Mouse (Mus musculus) spleen, postnatal 36 days (tissue): ENCODE data around the gene Kif2c.

Experiments used
- DNase-seq, 2 experiments: peaks; one replicate each; pipeline ENCODE4 v3.0.0; 2022; ENCODE audit warnings: low spot score in 2 of 2, mixed read lengths in 1 of 2

Gene Kif2c

DNA sequence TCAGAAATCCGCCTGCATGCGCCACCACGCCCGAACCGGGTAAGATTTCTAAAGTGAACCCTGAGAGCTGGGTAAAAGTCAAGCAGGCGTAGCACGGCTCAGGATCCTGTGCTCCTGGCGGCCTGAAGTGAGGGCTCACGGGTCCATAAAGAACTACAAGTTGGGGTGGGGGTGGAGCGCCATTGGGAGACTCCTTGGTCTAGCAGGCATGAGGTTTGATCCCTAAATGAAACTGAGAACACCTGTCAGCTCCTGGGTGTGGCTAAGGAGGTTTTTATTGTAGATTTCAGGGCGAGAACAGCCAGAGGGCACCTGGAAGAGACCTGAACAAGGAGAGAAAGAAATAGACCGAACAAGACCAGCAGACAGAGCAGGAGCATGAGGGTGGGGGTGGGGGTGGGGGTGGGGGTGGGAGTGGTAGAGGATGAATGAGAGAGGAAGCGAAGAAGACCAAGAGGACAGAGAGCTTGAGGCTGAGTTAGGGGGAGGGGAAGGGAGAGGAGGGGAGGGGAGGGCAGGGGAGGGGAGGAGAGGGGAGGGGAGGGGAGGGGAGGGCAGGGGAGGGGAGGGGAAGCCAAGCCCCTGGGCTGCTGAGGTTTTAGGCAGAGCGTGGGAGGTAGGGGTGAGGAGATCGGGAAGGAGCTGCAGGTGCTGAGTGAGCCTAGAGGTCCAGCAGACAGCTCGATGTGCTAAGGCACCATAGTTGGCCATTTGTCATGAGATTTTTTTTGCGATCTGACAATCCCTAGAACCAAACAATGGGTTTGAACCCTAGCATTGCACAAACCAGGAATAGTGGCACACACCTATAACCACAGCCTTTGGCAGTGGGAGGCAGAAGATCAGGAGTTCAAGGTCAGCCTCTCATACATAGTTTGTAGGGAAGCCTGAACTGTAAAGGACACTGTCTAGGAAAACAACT is 43.9 kb downstream of the Kif2c start:
- no peak for DNase-seq

DNA sequence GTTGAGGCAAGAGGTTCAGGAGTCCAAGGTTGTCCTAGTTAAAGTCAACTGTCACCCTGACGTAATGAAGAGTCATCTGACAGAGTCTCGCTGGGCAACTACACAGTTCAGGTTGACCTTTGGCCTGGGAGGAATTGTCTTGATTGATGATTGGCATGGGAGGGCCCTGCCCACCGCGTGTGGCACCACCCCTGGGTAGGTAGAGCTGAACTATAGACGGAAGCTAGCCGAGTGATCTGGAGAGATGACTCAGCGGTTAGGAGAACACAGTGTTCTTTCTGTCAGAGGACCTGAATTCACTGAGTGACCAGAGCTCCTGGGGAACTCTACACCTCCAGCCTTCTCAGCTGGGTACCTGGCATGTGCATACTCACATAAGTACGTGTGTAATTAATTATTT is 46.4 kb downstream of the Kif2c start:
- DNase-seq: no peak

DNA sequence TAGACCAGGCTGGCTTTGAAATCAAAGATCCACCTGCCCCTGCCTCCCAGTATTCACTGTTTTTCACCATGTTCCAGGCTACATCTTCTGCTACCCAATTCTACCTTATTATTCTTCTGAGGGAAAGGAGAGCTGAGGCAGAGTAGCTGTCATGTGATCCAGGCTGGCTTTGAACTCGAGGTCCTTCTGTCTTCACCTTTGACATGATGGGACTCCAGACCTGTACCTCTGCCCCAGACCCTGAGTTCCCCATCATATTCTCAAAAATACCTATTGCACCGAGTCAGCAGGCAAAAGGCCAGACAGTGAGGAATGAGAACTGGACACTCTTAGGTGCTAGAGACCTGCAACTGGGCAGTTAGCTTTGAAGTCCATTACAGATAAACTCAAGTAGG is 47.8 kb downstream of the Kif2c start:
- no peak for DNase-seq

DNA sequence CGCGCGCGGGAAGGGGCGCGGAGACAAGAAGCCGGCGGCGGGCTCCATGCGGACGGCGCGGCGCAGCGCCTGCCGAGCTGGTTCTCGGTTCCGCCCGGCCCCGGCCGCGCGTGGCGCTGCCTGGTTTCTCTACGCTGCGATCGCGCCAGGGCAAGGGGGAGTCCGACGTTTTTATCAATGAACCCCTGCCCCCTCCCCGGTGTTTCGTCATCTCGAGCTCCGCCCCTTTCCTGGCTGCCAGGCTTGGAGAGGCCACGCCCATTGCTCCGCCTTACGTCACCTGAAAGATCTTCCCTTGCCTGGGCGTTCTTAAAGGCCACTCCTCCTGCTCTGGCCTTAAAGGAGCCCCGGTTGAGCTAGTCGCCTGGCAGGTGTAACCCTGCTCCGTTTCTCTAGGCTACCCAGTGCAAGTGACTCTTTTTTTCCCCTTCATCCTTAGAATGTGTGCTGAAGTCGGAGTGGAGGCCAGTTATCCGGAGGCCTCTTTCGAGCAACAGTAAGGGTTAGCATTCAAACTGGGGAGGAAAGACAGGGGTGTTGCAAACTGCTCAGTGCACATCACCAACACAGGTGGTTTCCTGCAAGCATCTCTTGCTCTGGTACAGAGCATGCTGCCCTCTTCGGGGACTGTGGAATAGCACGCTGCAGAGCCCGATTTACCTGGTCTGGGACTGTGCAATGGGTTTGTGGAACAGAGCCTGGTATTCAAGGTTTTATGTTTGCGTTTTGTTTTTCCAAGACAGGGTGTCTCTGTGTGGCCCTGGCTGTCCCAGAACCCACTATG is 48.4 kb downstream of the Kif2c start, which contains the start of gene Plk3:
TSS of gene Plk3 (minus strand) at position 147 of the 784 bp plus-strand sequence.
- peak; percentile 97 to 98 for DNase-seq

DNA sequence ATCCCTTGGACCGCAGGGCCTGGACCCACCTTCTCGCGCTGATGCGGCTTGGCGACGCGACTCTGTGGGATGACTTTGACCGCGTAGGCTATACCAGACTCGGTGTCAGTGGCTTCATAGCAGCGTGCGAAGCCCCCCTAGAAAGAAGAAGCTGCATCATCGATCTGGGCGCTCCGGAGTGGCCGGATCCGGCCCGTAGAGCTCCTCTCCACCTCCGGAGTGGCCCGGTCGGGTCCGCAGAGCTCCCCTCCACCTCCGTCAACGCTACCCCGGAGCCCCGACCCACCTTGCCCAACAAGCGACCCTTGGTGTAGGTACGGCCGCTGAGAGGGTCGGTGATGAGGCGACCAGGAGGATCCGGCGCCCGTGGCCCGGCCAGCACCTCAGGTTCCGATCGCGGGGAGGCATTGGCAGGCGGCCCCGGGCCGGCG is 49.1 kb downstream of the Kif2c start:
- no peak for DNase-seq

DNA sequence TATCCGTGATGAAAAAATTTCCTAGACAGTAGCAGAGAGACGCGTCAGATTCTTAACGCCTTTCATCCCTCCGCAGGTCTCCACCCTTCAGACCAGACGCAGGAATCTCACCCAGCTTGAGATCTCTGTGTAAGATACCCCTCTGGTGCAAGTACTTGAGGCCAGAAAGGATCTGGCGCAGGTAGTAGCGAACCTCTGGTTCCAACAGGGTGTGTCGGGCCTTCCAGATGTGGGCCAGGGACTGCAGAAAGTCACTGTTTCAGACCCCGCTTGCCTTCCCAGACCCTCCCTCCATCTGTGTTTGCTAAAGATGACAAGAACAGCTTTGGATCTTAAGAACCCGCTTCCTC is 49.7 kb downstream of the Kif2c start:
- DNase-seq: no peak

DNA sequence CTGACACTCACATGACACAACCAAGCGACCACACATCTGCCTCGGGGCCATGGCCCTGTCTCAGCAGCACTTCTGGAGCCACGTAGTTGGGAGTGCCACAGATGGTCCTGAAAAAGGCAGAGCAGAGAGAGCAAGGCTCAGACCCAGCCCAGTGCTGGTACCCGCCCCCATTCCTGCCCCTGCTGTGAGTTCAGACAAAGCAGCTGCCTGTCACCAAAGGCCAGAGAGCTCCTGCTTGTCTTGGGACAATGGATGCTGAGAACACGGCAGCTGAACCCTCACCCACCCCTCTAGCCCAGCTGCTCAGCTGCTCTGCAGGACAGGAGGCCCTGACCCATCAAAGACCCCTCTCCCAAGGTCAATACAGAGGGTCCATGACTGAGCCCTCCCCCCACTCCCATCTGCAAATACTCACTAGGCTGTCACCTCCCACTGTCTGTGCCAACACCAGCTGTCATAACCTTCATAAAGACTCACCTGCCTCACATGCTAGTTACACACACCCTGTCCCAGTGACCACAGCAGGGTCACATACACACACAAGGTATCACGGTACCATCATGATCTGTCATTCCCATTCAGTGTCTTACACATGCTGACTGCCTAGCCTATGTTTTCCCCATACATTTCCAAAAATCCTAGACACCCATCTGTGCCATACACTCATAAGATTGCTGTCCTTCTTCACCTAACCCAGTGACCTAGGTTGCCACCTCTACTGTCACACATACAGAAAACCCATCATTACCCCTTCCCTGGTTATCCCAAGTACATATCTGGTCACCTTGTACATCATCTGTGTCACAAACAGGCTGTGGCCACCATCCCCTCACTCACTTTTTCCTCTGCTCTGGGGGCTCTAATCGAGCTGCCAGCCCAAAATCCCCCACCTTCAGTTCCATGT is 50.3 kb downstream of the Kif2c start:
- no peak for DNase-seq

DNA sequence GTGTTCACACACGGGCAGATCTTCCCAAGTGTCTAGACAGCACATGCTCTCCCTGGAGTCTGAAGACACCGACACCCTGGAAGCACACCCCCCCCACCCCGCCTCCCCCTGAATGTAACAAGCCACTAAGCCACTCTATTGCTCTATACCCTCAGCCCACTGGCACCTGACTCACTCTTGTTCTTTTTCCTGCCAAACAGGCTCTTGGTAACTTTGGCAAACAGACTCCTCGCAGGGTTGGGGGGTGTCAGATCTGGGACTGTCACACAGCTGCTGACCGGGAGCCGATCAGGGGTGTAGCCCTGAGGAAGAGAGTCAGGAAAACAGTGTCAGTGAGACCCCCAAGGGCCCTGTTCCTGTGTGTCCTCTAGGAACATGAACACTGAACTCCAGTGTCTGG is 51.2 kb downstream of the Kif2c start:
- no peak for DNase-seq

DNA sequence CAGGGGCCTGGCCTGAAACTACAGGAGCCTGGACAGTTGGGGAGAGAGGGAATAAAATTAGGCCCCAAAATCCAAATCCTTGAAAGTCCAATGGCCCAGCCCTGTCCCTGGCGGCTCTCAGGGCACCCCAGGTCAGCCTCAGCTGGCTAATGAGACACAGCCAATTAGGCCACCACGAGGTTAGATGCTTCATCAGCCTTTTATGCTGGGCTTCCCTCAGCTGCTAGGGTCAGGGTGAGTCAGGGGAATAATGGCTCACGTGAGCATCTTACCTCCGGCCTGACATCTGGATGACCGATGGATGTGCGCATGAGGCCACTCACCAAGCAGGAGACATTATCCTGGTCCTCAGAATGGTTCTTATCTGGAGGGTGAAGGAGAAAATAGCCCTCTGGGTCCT is 51.6 kb downstream of the Kif2c start:
- DNase-seq: no peak

DNA sequence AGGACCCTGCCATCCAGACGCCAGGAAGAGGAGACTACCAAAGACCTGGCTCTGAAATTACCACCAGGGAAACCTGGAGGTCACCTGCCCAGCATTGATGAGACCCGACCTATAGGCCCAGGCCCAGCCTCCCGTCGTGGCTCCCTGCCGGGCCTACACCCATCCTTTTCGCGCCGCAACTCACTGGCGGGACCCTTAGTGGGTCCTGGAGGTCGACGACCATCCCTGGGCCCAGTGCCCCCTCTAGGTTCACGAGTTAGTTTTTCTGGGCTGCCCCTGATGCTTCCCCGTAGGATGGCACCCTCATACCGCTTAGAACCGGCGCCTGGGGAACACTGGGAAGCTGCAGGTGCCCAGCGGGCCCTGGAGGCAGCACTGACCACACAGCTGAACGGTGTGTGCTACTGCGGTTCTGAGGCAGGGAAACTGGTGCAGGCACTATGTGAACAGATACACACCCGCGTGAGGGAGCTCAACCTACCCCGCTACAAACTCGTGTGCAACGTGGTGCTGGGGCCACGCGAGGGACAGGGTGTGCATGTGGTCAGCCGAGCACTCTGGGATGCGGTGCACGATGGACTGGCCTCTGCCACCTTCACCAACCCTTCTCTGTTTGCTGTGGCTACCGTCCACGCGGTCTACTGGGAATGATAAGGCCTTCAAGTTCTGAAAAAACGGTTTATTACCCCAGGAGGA is 54.3 kb downstream of the Kif2c start:
- DNase-seq: no peak

DNA sequence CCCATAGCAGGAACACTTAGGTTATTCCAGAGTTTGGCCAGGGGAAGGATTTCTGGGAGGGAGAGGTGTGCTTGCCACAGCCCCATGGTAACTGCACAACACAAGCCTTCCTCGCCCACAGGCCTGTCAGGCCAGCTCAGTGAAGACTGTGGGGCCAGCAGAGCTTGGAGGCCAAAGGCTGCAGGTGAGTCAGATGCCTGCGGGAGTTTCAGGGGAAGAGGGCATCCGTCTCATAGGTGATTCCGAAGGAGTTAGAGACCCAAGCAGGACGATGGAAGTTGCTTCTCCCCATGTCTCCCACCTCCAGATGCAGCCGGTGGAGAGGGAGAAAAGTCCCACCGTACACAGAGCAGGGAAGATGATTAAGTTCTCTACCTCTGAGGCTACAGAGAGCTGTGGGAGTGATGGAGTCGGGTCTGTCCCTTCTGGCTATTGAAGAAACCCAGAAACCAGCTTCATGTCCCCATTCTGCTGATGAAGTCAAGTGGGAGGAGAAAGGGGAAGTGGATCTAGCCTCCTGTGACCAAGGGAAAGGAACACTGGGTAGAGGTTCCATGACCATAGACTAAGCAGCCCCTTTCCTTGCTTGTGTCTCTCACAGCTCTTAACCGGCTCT is 55.7 kb downstream of the Kif2c start, which contains the start of gene Tctex1d4:
TSS of gene Tctex1d4 (plus strand) at position 120 of the 616 bp plus-strand sequence.
- DNase-seq: peak; percentile 41 to 52

DNA sequence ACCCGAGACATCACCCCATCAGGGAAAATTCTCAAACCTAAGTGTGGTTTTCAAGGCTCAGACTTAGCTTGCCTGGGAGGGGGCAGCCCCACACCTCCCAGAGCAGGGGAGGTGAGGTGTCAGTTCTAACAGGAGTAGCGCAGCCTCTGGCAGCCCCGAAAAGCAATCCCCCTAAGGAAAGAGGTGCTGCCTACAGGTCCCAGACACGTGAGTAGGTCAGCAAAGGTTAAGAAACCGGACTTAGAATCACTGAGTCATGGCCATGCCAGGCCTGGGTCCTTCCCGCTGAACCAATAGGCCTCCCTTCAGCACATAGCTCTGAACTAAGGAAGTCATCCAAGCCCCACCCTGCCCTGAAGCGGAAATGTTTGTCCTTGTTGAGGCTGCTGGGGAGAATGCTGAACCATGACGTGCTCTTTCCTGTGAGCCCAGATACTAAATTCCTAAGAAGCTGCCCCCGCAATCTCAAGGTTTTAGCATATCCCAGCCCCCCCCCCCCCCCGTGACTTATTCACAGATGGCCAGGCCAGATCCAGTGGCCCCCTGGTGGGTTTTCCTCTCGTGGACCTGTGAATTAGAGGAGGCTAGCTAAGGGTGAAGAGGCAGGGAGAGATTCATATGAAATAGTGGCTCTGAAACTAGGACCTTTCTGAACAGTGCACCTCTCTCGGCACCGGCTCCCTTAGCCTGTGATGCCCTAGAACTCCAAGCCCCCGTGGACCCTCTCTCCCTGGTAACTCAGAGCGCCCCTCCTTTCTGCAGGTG is 56.3 kb downstream of the Kif2c start:
- peak; percentile 80 to 82 for DNase-seq

DNA sequence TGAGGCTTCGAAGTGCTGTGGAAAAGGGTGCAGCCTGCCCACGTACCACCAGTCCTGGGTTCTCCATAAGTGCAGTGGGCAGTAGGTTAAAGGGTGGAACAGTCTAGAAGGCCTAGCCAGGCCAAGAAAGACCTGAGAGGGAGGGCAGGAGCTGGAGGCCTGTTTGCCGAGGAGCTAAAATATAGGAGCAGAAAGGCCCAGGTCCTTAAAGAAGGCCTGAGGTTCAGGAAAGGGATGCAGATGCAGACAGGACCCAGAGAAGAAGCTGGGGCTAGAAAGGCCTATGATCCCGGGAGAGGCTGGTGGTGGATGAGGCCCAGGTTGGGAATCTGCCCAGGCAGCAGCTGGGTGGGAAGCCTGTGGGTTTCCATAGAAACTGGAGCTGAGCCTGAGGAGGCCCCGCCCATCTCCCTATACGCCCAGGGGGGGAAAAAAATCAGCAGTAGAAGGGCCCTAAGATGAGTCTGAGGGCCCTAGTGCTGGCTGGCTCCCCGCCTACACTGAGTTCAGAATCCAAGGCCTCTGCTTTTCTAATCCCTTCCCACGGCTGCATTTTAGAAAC is 57.0 kb downstream of the Kif2c start, which contains the start of gene Btbd19:
TSS of gene Btbd19 (minus strand) at position 378 of the 562 bp plus-strand sequence.
- no peak for DNase-seq

DNA sequence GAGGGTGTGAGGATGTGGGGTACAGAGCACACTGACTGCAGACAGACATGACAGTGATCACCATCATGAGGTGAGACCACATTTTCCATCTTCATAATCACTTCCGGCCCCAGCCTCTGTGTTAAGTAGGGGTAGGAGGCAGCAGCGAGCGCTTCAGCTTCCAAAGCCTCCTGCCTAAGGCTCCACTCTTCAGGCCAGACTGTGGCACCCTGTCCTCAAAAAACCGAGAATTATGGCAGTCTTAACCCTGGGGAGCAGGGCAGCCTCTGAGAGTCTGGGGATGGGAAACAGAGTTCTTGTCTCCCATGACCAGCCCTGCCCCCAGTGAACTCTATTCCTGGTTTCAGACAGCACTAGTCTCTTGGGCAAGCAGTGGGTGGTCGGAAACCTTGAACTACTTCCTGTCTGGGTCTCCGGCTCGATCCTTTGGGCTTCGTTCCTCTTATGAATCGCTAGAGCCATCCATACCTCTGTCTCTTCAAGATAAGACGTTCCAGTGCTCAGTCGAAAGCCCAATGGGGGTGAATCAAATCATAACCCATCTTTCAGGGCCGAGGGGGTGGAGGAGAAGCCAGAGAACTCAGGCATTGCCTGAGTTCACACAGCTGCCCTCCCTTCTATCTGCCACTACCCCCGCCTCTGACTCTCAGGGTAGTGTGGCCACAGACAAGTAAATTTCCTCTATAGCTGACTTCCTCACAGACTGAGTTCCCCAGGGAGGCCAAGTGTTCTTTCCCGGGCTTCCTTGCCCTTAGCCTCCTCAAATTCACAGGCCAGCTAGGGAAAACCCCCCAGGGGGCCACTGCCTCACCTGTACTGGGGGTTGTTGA is 57.7 kb downstream of the Kif2c start:
- peak; percentile 83 to 84 for DNase-seq

DNA sequence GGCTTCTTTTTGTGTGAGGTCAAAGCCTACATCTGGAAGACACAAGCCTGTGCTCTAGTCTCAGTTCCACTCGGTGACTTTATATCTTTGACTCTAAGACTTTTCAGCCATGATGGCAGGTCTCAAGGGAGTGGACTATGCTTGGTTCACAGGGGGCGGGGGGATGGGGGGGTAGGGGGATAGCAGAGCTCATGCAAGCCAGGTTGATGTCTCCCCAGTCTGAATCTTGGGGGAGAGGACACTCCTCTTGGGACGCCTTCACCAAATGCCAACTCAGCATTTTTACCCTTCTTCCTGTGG is 58.3 kb downstream of the Kif2c start:
- DNase-seq: no peak

DNA sequence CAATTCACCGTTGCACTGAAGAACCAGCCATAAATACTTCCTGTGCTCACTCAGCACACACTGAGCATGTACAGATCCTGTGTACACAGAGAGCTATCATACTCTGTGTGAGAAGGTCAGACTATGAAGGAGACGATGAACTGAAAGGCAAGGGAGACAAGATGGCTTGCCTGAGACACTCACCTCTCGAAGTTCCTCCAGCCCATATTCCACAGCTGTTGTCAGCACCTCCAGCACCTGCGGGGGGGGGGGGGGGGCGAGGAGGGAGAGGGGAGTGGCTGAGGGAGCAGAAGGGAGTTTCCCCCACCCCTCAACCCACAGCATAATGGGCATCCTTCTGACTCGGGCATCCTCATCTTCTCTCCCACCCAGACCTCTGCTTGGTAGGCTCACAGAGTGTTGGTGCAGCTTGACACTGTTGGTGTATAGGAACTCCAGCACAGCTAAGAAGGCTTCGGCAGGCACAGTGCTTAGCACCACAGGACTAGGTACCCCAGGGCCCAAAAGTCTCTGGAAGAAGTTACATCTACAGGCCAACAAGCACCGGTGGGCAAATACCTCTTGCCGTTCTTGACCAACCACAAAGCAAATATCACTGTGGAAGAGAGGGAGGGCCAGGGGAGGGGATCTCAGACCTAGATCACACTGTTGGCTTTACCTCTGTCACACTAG is 58.8 kb downstream of the Kif2c start:
- no peak for DNase-seq

DNA sequence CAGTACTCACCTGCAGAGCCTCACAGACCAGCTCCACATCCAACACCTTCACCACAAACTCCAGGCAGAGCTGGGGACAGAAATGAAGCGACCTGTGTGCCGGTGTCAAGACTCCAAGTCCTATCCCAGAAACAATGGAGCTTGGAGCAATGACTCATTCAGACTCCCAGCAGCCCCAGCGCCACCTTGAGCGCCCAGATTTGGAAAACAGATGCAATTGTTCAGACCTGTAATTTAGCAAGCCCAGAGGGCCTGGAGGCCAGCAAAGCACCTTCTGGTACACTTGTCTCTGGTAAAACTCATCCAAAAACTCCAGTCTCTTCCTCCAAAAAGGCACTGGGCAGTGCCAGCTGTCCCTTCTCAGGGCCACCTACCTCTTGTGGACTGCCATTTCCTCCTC is 60.2 kb downstream of the Kif2c start:
- no peak for DNase-seq
